Mouse (Mus musculus): Measurements from ENCODE around the gene Hist1h3c. TPM values are rescaled to one million over a fixed set of nuclear protein-coding genes. Genes with fewer than 3 reads are reported as not detected.
"Not testable (repeated sequence)": the region's sequence is repeated elsewhere in the genome, so short reads cannot be mapped to it uniquely, and the experiment has no call there.

Hist1h3c gene
- total RNA-seq (2021): 1 to 10 TPM; 2.5 to 3.4 TPM
- long read RNA-seq, experiment 1: 0 reads
- long read RNA-seq, experiment 2: 0 reads

GRCm38 (mm10) chr13:23745381-23746161 is at the start of gene Hist1h3c:
TSS of gene Hist1h3c (minus strand) at chr13:23745602.
- peak; percentile 82 to 95 for DNase-seq

DNA sequence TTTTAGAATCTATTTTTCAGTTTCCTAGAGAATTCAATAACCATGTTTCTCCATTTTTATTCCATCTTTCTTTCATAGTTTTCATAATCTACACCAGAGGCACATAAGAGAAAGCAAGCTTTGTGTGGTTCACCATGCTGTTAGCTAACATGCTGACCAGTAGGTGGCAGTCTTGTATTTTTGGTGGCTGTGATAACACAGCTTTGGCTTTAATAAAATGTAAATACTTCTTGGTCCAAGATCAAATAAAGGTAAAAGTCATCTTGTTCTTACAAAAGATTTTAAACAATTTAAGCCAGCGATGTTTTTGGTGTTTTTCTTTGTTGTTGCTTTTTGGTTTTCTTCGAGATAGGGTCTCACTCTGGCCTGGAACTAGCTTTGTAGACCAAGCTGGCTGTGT is 47.1 kb upstream of the Hist1h3c start:
- DNase-seq: peak; percentile 22 to 63

DNA sequence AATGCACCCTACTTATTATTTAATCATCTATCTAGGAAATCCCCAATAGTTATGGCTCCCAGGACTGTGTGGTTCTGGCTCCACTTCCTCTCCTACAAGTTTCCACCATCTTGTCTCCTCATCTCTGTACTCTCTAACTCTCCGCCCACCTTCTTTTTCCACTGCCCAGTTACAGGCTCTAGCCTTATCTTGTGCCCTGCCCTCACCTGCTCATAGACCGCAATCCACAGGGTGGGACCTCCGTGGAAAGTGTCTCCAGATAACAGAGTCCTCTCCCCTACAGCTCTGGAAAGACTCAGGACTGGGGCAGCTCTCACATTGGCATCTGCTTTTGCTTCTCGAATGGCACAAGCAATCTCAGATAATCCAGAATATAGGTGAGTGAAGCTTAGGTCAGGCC is 33.6 kb upstream of the Hist1h3c start:
- DNase-seq: no peak

- DNase-seq: no peak
These were observed 32.9 kb upstream of the Hist1h3c start for GRCm38 (mm10) chr13:23778339-23778738.

- peak in 1 of 2 experiments; percentile 33 for DNase-seq
These were observed 27.3 kb upstream of the Hist1h3c start for GRCm38 (mm10) chr13:23772561-23773313.

GRCm38 (mm10) chr13:23769613-23770012 is 24.2 kb upstream of the Hist1h3c start, which contains the start of gene Trim38:
TSS of gene Trim38 (plus strand) at chr13:23769913.
- DNase-seq: not testable (repeated sequence)

DNA sequence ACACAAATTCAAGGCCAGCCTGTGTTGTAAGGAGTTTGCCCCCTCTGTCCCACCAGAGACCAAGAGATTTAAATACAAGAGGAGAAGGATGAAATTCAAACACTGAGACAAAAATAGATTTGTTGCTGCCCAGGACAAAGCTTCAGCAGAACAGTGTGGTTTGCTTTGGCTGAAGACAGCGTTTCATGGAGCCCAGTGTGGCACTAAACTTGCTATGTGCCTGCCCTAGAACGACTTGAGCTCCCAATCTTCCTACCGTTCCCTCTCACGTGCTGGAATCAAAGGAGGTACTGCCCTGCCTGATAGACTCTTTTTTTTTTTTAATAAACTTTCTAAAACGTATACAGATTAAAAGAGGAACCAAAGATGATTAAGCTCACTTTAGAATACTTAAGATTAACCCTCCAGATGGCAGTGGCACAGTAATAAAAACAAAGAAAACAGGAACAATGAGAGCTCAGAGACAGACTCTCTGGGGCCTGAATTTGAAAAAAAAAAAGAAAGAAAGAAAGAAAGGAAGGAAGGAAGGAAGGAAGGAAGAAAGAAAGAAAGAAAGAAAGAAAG is 23.5 kb upstream of the Hist1h3c start:
- no peak for DNase-seq

DNA sequence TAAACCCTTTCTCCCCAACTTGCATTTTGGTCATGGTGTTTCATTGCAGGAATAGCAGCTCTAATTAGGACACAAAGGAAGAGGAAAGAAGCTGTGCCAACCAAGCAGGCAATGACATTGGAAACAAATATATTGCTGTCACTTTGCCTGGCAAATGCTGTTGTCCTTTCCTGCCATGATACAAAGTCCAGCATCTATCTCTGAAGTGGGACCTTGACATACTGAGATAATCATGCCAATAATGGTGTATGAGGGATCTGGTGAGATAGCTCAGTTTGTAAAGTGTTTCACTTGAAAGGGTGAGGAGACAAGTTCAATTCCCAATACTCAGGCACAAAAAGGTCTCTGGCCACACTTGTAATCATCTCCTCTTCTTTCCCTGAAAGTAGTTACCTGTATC is 21.4 kb upstream of the Hist1h3c start:
- no peak for DNase-seq

DNA sequence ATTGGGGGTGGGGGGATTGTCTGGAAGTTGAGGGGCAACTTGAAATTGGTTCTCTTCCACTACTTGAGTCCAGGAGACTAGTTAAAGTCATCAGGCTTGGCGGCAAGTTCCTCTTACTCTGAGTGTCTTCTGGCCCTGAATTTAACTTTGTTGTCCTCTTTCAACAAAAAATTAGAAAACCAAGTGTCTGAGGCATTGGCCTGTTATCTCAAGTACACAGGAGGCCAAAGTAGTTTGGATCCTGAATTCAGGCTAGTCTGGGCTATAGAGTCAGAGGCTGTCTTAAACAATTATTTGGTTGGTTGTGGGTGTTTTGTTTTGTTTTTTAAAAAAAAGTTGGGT is 19.7 kb upstream of the Hist1h3c start:
- DNase-seq: no peak

DNA sequence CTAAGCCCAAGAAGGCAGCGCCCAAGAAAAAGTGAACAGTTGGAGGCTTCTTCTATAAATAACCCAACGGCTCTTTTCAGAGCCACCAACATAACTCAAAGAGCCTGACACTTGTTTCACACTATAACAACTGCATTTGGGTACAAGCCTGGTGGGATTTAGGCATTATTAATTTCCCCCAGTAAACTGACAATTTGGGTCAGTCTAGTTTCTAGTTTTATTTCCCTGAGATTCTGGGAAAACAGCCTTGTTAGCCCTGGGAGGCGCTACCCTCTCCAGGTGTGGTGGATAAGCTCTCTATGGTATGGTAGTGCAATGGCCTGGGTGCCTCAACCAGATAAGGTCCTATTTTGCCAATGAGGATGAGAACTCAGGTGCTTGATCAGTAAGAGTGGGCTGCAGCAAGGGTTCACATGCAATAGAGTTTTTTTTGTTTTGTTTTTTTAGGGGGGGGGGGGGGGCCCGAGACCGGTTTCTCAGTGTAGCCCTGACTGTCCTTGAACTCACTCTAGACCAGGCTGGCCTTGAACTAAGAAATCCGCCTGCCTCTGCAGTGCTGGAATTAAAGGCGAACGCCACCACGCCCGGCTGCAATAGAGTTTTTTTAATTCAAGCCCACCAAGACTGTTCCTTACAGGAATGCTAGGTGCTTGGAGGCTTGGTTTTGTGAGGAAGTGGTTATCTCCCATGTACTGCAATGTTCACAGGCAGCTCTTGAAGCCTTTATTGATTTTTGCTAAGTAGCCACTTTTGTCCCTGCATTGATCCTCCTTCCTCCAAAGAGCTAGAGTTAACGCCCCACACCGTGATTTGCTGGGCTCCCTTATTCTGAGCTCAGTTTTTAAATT is 19.1 kb upstream of the Hist1h3c start:
- DNase-seq: no peak

- peak; percentile 85 for DNase-seq
These were observed 18.4 kb upstream of the Hist1h3c start, which contains the start of gene Hist1h1a for GRCm38 (mm10) chr13:23763586-23764323. TSS of gene Hist1h1a (plus strand) at chr13:23763666.

- no peak for DNase-seq
These were observed 17.8 kb upstream of the Hist1h3c start for GRCm38 (mm10) chr13:23763242-23763585.

DNA sequence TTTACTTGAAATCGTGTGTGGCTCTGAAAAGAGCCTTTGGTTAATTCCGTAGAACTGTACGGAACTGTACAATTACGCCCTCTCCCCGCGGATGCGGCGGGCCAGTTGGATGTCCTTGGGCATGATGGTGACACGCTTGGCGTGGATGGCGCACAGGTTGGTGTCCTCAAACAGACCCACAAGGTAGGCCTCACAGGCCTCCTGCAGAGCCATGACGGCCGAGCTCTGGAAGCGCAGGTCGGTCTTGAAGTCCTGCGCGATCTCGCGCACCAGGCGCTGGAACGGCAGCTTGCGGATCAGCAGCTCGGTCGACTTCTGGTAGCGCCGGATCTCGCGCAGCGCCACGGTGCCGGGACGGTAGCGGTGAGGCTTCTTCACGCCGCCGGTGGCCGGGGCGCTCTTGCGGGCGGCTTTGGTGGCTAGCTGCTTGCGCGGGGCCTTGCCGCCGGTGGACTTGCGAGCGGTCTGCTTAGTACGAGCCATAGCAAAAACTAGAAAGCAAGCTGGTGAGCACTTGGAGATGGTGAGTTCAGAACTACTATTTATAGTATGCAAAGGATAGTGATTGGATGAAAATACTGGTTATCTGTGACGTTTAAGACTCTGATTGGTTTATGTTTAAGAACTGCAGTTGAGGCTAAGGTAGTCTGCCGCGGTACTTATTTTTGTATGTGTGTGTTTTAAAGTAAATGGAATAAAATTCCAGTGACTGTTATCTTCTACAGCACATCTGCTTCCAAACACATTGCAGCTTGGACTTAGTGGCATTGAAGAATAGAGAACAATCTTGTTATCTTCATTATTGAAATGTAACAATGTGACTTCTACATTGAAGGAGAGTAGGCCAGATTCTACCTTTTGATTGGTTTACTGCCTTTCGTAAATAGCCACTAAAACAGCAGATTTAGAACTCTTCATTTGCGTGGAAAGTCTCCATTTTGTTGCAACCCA is 16.7 kb upstream of the Hist1h3c start, which contains the start of gene Hist1h3a:
Gene Hist1h3a (minus strand): TSS at position 516 of the 951 bp plus-strand sequence.
- DNase-seq: peak; percentile 65 to 78

DNA sequence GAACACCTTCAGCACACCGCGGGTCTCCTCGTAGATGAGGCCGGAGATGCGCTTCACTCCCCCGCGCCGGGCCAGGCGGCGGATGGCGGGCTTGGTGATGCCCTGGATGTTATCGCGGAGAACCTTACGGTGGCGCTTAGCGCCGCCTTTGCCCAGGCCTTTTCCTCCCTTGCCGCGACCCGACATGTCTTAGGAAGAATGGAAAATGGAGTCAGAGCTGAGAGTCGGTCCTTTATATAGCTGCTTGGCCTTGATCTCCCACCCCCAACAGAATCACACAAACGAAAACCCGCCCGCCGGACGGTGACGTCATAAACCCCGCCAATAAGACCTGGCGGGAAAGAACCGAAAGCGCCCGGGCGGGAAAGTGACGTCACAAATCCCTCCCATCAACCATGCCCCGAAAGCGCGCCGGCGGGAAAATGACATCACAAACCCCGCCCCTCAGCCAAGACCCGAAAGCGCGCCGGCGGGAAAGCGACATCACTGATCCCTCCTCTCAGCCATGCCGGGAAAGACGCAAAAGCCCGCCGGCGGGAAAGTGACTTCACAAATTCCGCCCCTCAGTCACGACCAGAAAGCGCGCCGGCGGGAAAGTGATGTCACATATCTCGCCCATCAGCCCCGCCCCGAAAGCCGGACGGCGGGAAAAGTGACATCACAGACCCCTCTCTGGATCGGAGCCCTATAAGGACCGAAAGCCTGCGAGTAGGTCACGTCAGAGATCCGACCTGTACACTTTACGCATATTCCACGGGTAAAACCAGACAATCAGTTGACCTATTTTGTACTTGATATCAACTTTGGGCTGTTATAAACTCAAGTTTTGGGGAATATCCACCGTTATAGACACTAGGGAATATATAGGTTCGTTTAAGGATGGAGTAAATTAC is 15.8 kb upstream of the Hist1h3c start, which contains the start of gene Hist1h4a:
Gene Hist1h4a (minus strand): TSS at position 259 of the 893 bp plus-strand sequence.
- DNase-seq: peak; percentile 97 to 98

DNA sequence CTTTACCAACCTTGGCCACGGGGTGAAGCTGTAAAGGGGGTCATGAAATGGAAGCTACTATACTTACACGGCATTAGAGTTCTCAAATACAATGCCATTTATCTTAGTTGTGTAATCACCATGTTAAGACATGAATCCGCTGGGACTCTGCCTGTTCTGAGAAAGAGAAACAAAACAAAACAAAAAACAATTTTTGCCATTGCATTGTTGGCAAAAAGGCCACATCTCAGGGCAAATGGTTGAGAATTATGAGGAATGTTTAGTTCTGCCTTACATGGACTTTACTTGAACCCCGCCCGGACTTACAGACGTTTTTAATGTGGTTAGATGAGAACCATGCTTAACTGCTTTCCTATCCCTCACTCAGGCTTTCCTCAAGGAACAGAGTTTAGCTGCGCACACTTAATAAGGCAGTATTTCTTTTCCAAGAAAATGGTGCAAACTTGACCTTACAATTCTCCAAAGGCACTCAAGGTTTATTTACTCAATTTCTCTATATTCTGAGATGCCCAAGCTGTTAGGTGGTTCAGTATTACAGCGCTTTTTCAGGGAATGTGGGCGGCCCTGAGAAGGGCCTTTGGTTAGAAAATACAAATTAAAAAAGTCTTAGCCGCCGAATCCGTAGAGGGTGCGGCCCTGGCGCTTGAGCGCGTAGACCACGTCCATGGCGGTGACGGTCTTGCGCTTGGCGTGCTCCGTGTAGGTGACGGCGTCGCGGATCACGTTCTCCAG is 15.0 kb upstream of the Hist1h3c start:
- no peak for DNase-seq

DNA sequence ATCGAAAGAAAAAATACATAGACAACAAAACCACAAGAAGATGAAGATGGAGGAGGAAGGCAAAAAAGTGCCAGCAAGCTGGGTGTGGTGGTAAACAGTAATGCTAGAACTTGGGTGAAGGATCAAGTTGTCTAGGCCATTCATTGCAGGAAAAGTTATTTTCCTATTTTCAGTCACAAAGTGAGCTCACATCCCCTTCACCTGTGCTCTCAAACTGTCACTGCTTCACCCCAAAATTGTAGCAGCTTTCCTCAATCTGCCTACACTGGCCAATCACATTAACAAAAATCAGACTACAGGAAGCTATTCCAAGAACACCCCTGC is 14.5 kb upstream of the Hist1h3c start:
- DNase-seq: no peak

GRCm38 (mm10) chr13:23759251-23759771 is 13.9 kb upstream of the Hist1h3c start:
- DNase-seq: no peak

DNA sequence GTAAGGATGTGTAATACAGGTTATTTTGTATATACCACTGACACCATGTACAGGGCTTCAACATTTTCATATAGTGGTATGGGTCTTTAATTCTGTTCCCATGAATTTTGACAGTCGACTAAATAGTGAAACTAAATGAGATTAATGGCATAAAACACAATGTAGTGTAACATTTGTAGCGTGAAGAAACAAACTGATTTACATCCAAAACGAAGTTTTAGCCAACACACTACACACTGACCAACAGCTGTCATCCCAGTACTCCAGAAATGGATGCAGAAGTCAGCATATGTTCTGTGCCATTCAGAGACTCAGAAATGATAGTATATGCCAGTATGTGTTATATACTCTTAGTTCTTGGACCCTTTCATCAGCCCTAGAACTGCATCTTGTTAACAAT is 12.5 kb upstream of the Hist1h3c start:
- no peak for DNase-seq
